Mouse (Mus musculus) G1E (cell line): ENCODE results near the gene Tjap1. TPM values are rescaled to one million over a fixed set of nuclear protein-coding genes. Genes with fewer than 3 reads are reported as not detected.

Source experiments
- ATAC-seq: 2 replicates; pipeline ENCODE4 v1.8.0; 2016; ENCODE audit warnings: mild to moderate bottlenecking; ENCODE audit not compliant: insufficient number of reproducible peaks, poor library complexity, low FRiP score, severe bottlenecking; ENCODE audit errors: extremely low read depth
- DNase-seq: peaks from one replicate; pipeline ENCODE4 v3.0.0; 2012; ENCODE audit warnings: low spot score
- H3K27me3 ChIP-seq: 2 replicates; pipeline ENCODE4 v1.6.1; 2012; ENCODE audit warnings: mild to moderate bottlenecking, low read length, inconsistent platforms; ENCODE audit not compliant: insufficient read depth
- H3K36me3 ChIP-seq: replicated peaks from 2 replicates; pipeline ENCODE3; 2012; ENCODE audit warnings: mild to moderate bottlenecking, inconsistent platforms
- H3K4me1 ChIP-seq: 2 replicates; pipeline ENCODE4 v1.6.1; 2012; ENCODE audit warnings: low read depth, low read length, inconsistent platforms, mixed read lengths; ENCODE audit not compliant: insufficient read depth
- H3K4me3 ChIP-seq: 2 replicates; pipeline ENCODE4 v1.5.1; 2012; ENCODE audit warnings: low read depth, mild to moderate bottlenecking, inconsistent platforms, low read length, moderate library complexity, mixed read lengths
- H3K9me3 ChIP-seq: replicated peaks from 2 replicates; pipeline ENCODE4 v1.6.1; 2012; ENCODE audit warnings: inconsistent platforms
- CTCF ChIP-seq: IDR thresholded peaks from 2 replicates; pipeline ENCODE4 v1.5.1; 2012; ENCODE audit warnings: low read depth, low read length, inconsistent platforms, mixed read lengths
- GATA1 ChIP-seq: IDR thresholded peaks from 2 replicates; pipeline ENCODE4 v1.6.1; 2012; ENCODE audit warnings: borderline replicate concordance, low read length, inconsistent platforms, mixed read lengths
- GATA2 ChIP-seq: IDR thresholded peaks from 2 replicates; pipeline ENCODE4 v1.6.1; 2012; ENCODE audit warnings: low read depth, low read length, inconsistent platforms, borderline replicate concordance
- POLR2AphosphoS5 ChIP-seq: IDR thresholded peaks from 2 replicates; pipeline ENCODE4 v1.6.1; 2012; ENCODE audit warnings: low read depth, low read length, inconsistent platforms; ENCODE audit not compliant: insufficient replicate concordance
- TAL1 ChIP-seq: conservative IDR thresholded peaks from 2 replicates; pipeline ENCODE4 v1.6.1; 2012; ENCODE audit warnings: low read depth, low read length, inconsistent platforms, mixed read lengths
- polyA plus RNA-seq: library from polyadenylated mRNA; stranded (reverse); fragments of >175 nt; gene quantifications from 2 replicates; pipeline ENCODE4 v1.2.3, GENCODE M21; 2012
- total RNA-seq, 2 experiments: library from RNA; stranded (forward) in 1 of 2; stranded (reverse) in 1 of 2; fragments of 200-1000 nt in 1 of 2; fragments of >200 nt in 1 of 2; fragmentation: Nextera tagmentation in 1 of 2; gene quantifications; 2 replicates each; pipeline ENCODE4 v1.2.3; 2014 to 2017

Gene Tjap1
- total and polyA plus RNA-seq, 3 experiments, result 12.9 to 110 (median 48.1) TPM

DNA sequence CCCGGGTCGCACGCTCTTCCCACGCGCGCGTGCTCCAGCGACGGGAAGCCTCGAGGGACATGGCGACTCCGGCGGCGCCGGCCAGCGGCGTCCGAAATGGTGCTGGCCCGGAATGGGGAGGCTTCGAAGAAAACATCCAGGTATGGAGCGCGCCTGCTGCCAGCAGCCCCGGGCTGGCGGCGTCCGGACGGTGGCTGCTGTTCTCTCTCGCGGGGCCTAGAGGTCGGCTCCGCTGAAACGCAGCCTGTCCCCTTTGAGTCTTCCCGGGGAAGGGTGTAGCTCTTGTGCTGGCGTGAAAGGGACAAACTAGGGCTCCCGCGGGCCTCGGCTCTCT, 34.7 kb downstream of the Tjap1 start:
- DNase-seq (no peak), ATAC-seq (no peak)
- peaks cover 85% of the 10 kb centered on the region for H3K36me3 ChIP-seq
- no peaks in the 10 kb centered on the region for H3K27me3 ChIP-seq
- TF ChIP-seq GATA1 (no peak), GATA2 (no peak), CTCF (no peak), TAL1 (no peak), POLR2AphosphoS5 (no peak)
- H3K9me3 ChIP-seq, result no peaks in the 10 kb centered on the region
- peak overlapping the region; percentile 86 for H3K4me3 ChIP-seq
- peaks cover 70% of the 10 kb centered on the region for H3K4me1 ChIP-seq

DNA sequence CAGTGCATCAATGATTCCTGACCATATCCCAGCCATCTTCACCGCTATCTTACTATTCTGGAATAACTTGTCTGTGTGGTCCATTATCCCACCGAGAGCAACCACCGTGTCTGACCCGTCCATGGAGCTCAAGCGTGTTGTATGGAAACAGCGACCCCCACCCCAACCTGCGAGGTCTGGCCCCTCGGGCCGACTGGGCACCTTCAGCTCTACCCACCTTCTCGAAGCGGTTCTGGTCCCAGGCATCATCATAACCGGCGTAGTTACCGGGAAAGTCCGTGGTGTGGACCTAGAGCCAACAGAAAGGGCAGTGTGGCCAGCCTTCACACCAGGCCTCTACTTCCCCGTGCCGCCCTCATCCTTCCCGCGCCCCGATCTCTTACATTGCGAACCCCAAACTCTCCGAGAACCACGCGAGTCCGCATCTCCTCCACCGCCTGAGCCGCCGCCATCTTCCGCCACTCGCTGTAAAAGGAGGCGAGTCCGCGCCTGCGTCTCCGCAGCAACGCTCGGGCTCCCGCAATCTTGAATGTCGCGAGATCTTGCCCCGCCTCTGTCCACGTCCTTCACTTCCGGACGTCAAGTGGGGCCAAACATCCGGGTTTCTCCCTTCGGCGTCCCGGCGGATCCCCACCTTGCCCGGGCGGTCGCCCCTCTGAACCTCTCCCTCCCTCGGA, 35.2 kb downstream of the Tjap1 start, which contains the start of the genes Polr1c and Yipf3:
TSS of gene Polr1c (minus strand) at position 543 of the 677 bp plus-strand sequence.
TSS of gene Yipf3 (plus strand) at position 569 of the 677 bp plus-strand sequence.
- H3K9me3 ChIP-seq, result no peaks in the 10 kb centered on the region
- peaks cover 70% of the 10 kb centered on the region for H3K4me1 ChIP-seq
- no peak for TF ChIP-seq CTCF
- TF ChIP-seq POLR2AphosphoS5, result no peak
- TF ChIP-seq GATA1, result no peak
- ATAC-seq (peak; percentile 79), DNase-seq (peak; percentile 91)
- H3K4me3 ChIP-seq, result peak within 1 kb of the TSS; percentile 86
- no peaks in the 10 kb centered on the region for H3K27me3 ChIP-seq
- peaks cover 85% of the 10 kb centered on the region for H3K36me3 ChIP-seq

DNA sequence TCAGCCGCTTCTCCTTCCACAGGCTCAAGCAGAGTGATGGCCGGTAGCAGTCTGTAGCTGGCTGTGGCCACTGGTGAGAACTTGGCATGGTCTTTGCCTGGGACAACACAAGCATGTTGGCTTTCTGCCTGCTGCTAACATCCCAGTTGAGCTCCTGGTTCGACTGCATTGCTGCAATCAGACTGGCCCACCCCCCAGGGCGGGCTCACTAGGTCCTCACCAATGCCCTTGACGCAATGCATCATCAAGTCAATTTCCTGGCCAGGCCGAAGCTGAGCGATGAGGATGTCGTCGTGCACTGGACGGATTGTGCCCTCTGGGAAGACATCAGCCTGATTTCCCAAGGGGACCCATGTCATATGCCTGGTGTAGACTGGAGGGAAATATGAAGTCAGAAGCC, 38.2 kb downstream of the Tjap1 start:
- ATAC-seq (no peak), DNase-seq (no peak)
- H3K4me1 ChIP-seq, result peaks cover 68% of the 10 kb centered on the region
- H3K27me3 ChIP-seq, result no peaks in the 10 kb centered on the region
- no peak overlapping the region for H3K4me3 ChIP-seq
- H3K9me3 ChIP-seq, result no peaks in the 10 kb centered on the region
- TF ChIP-seq CTCF, result no peak
- TF ChIP-seq POLR2AphosphoS5, result no peak
- TF ChIP-seq TAL1, result no peak
- peaks cover 83% of the 10 kb centered on the region for H3K36me3 ChIP-seq

DNA sequence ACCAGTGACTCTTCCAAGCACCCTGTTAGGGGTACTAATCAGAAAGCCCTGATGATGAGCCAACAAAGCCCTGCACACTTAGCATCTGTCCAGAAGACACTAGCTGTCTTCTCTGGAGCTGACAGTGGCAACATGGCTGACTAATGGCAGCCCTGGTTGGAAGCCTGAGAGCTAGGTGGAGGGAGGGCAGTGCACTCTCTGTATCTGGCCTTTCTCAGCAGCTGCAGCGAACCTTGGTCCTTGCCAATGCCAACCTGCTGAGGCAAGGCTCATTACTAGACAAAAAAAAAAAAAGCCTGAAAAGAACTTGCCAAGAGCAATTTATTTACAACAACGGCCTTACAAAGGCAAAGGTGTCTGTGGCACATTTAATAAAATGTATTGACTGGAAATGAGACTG, 39.2 kb downstream of the Tjap1 start:
- DNase-seq (no peak), ATAC-seq (no peak)
- peaks cover 61% of the 10 kb centered on the region for H3K4me1 ChIP-seq
- H3K4me3 ChIP-seq, result no peak overlapping the region
- H3K36me3 ChIP-seq, result peaks cover 83% of the 10 kb centered on the region
- no peaks in the 10 kb centered on the region for H3K27me3 ChIP-seq
- H3K9me3 ChIP-seq, result no peaks in the 10 kb centered on the region
- TF ChIP-seq CTCF, result no peak
- TF ChIP-seq GATA1, result no peak
- TF ChIP-seq TAL1, result no peak
- no peak for TF ChIP-seq POLR2AphosphoS5
- TF ChIP-seq GATA2, result no peak

DNA sequence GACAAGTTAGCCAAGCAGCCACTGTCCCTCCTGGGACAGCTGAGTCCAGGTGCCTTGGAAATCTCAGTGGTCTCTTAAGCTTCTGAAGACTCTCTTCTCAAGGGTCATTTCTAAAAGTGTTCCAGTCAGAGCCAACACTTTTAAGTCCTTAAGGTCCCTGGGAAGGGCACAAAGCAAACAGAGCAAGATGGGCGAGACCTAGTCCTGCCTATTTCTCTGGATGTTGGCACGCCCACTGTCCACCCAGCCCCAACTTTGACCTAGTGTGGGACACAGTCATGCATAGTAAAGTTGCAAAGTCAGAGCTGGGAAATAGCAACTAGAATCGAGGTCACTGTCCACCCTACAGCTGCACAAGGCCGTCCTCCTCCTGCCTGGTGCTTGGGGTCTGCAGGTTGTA, 39.8 kb downstream of the Tjap1 start:
- Histone ChIP-seq H3K9me3 (no peaks in the 10 kb centered on the region), H3K4me1 (peaks cover 64% of the 10 kb centered on the region), H3K36me3 (peaks cover 88% of the 10 kb centered on the region), H3K27me3 (no peaks in the 10 kb centered on the region), H3K4me3 (no peak overlapping the region)
- TF ChIP-seq POLR2AphosphoS5 (no peak), CTCF (no peak), TAL1 (no peak), GATA1 (no peak), GATA2 (no peak)
- no peak for DNase-seq
- no peak for ATAC-seq

DNA sequence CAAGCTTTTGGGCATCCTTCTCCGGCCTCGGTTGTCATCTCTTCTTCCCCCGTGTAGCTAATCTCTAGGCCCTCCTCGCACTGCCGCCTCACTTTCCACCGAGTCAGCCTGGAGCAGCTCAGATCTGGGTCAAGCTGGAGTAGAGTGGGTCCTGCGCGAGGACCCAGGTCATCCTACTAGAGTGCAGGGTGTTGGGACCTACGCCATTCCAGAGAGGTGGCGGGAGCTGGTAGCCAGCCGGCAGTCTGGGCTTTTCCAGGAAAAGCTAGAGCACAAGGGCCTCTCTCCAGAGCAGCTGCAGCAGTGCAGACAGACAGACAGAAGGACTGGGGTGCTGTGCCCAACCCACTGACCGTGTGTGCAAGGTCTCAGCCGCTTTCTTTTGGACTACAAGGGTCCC, 40.6 kb downstream of the Tjap1 start:
- H3K36me3 ChIP-seq, result peaks cover 96% of the 10 kb centered on the region
- DNase-seq (no peak), ATAC-seq (no peak)
- no peak for TF ChIP-seq GATA1
- TF ChIP-seq GATA2, result no peak
- TF ChIP-seq CTCF, result no peak
- TF ChIP-seq POLR2AphosphoS5, result no peak
- no peak for TF ChIP-seq TAL1
- H3K27me3 ChIP-seq, result no peaks in the 10 kb centered on the region
- peaks cover 68% of the 10 kb centered on the region for H3K4me1 ChIP-seq
- no peak overlapping the region for H3K4me3 ChIP-seq
- no peaks in the 10 kb centered on the region for H3K9me3 ChIP-seq

DNA sequence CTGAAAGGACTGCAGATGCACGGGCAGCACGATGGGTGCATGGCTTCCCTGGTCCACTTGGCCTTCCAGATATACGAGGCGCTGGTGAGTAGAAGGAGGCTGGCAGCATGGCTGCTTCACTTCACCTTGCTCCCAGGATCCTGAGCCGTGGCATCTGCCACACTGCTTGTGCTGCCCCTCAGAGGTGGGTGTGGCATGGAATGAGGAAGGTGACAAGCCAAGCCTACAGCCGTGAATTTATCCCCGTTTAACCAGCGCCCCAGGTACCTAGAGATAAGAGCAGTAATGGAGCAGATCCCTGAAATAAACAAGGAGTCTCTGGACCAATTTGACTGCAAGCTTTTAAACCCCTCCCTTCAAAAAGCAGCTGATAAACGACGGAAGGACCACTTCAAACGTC, 41.4 kb downstream of the Tjap1 start:
- no peaks in the 10 kb centered on the region for H3K27me3 ChIP-seq
- no peak for ATAC-seq
- TF ChIP-seq GATA2 (no peak), TAL1 (no peak), GATA1 (no peak), CTCF (no peak), POLR2AphosphoS5 (no peak)
- H3K4me1 ChIP-seq, result peaks cover 70% of the 10 kb centered on the region
- DNase-seq, result no peak
- peaks cover 99% of the 10 kb centered on the region for H3K36me3 ChIP-seq
- H3K9me3 ChIP-seq, result no peaks in the 10 kb centered on the region
- H3K4me3 ChIP-seq, result peak overlapping the region; percentile 2; the same call in 1 of the 2 replicates
